In genomic region chr6:113276846-113277245, GRCm38 (mm10) we compare ENCODE assay signal across 21 mouse cellular contexts. TPM values are rescaled to one million over a fixed set of nuclear protein-coding genes. Genes with fewer than 3 reads are reported as not detected.
A peak's percentile ranks its signal among the peaks of the same experiment; 100 is the strongest.
DNase-seq lines count a peak whose midpoint lies in the region; ATAC-seq and TF ChIP-seq lines count a peak whose summit lies in the region.
"Had no signal": no experiment of that assay in that cellular context is flagged by ENCODE, and none has a peak within 500 bp of the region (broad histone marks: within the 10 kb centered on the region; RNA-seq: fewer than 3 reads in every experiment).

No protein-coding gene starts in this region.

- TF ChIP-seq CTCF in cerebellum, adult 2 months (IDR thresholded peaks at IDR 0.05; ENCODE audit: borderline replicate concordance, insufficient read depth, low read depth, low read length) = no peak
- no peak for TF ChIP-seq CTCF in layer of hippocampus, adult 2 months (conservative IDR thresholded peaks at IDR 0.05)

- no peak overlapping the region for H3K27ac ChIP-seq in cerebellum, adult 2 months (ENCODE audit: insufficient read depth, low read length)
- peak overlapping the region; percentile 68 for H3K27ac ChIP-seq in layer of hippocampus, adult 2 months
- H3K27ac ChIP-seq: forebrain, embryonic 13.5 days; hindbrain, embryonic 13.5 days; limb, embryonic 15.5 days; liver, embryonic 15.5 days; midbrain, embryonic 13.5 days; neural tube, embryonic 13.5 days had no signal

- no peaks in the 10 kb centered on the region for H3K27me3 ChIP-seq in cerebellum, adult 2 months (ENCODE audit: control insufficient read depth, insufficient read depth, low read length)

- no peak overlapping the region for H3K4me3 ChIP-seq in cerebellum, adult 2 months (replicated peaks; ENCODE audit: insufficient read depth, low read depth, low read length)
- H3K4me3 ChIP-seq in layer of hippocampus, adult 2 months = no peak overlapping the region
- H3K4me3 ChIP-seq: forebrain, embryonic 13.5 days; hindbrain, embryonic 13.5 days; limb, embryonic 15.5 days; liver, embryonic 15.5 days; midbrain, embryonic 13.5 days; neural tube, embryonic 13.5 days had no signal

- no peak for TF ChIP-seq POLR2A in cerebellum, adult 2 months (IDR thresholded peaks at IDR 0.05; ENCODE audit: borderline replicate concordance, insufficient read depth, low read length)

- WGBS in cerebellum, adult 2 months = 46% methylated on average over 4 of the region's 4 CpGs

- intact Hi-C loops in heart, postnatal 25 days (cut with DNase I) = no loop called here

- H3K4me1 ChIP-seq in cerebellum, adult 2 months (ENCODE audit: control insufficient read depth, insufficient read depth, low read length) = no peaks in the 10 kb centered on the region; the same call in 1 of the 2 replicates
- H3K4me1 ChIP-seq: limb, embryonic 15.5 days; liver, embryonic 15.5 days had no signal

- no peak for ATAC-seq in megakaryocyte progenitor cell, adult 5-6 weeks (replicated peaks; ENCODE audit: poor library complexity)
- ATAC-seq: CD4-positive, CD25-positive, alpha-beta regulatory T cell, adult 4 months; forebrain, embryonic 13.5 days; inflammation-experienced regulatory T-cells, adult 6 months; midbrain, embryonic 13.5 days had no signal

- DNase-seq in cerebellum, adult 2 months = peak; percentile 21 to 22
- no peak for DNase-seq in cerebellum, postnatal 4 days (ENCODE audit: low spot score in 2 of 2)
- peak; percentile 20 to 40 for DNase-seq in layer of hippocampus, adult 2 months (ENCODE audit: low spot score in 2 of 2)
- no peak for DNase-seq in layer of hippocampus, postnatal 10 days (ENCODE audit: low spot score in 2 of 2)
- DNase-seq in right cerebral cortex, postnatal 36 days (ENCODE audit: low spot score in 2 of 2) = peak; percentile 33 to 57
- DNase-seq in right cerebral cortex, postnatal 25 days = no peak
- DNase-seq in heart, postnatal 25 days (ENCODE audit: low spot score) = no peak
- DNase-seq: adrenal gland, postnatal 25 days; cerebellum, adult 11-12 months; heart, postnatal 10 days; kidney, adult 8-10 months; lung, postnatal 10 days had no signal

RNA-seq across cellular contexts. Expression of gene Cpne9, which starts 5.3 kb away (rescaled TPM):
- 105 and 114 TPM in 2 replicates for polyA plus RNA-seq in cerebellum, adult 2 months (2012; rRNA removed)
- 10 to 100 TPM; 24.0 to 24.7 TPM for total RNA-seq in layer of hippocampus, adult 2 months (2021)
- total RNA-seq in layer of hippocampus, postnatal 10 days (2021) = 1 to 10 TPM; 7.1 to 8.1 TPM
- total RNA-seq in megakaryocyte progenitor cell, adult 5-6 weeks (2015) = 0.49 TPM in 1 of 2 replicates, not detected in the other
- not detected in 2 replicates for total RNA-seq in megakaryocyte progenitor cell, adult 5-6 weeks (2017)
- not detected for total RNA-seq in heart, postnatal 25 days (2021)
- total RNA-seq: heart, postnatal 10 days had no signal
- polyA plus RNA-seq: liver, embryonic 15.5 days had no signal

RNA-seq across cellular contexts. Expression of gene Brpf1, which starts 30.1 kb away (rescaled TPM):
- 48.1 and 53.4 TPM in 2 replicates for polyA plus RNA-seq in cerebellum, adult 2 months (2012; rRNA removed)
- total RNA-seq in layer of hippocampus, adult 2 months (2021) = 10 to 100 TPM; 41.0 to 43.8 TPM
- total RNA-seq in layer of hippocampus, postnatal 10 days (2021) = 10 to 100 TPM; 28.3 to 28.6 TPM
- total RNA-seq in megakaryocyte progenitor cell, adult 5-6 weeks (2015) = 33.9 and 34.7 TPM in 2 replicates
- 36.6 and 39.0 TPM in 2 replicates for total RNA-seq in megakaryocyte progenitor cell, adult 5-6 weeks (2017)
- total RNA-seq in heart, postnatal 25 days (2021) = 10 to 100 TPM; 12.7 to 15.8 TPM

RNA-seq across cellular contexts. Expression of gene Mtmr14, which starts 39.2 kb away (rescaled TPM):
- 23.8 and 24.2 TPM in 2 replicates for polyA plus RNA-seq in cerebellum, adult 2 months (2012; rRNA removed)
- 10 to 100 TPM; 15.0 to 15.6 TPM for total RNA-seq in layer of hippocampus, adult 2 months (2021)
- total RNA-seq in layer of hippocampus, postnatal 10 days (2021) = 10 to 100 TPM; 18.1 to 20.6 TPM
- 22.7 and 24.3 TPM in 2 replicates for total RNA-seq in megakaryocyte progenitor cell, adult 5-6 weeks (2015)
- 39.7 and 55.8 TPM in 2 replicates for total RNA-seq in megakaryocyte progenitor cell, adult 5-6 weeks (2017)
- total RNA-seq in heart, postnatal 25 days (2021) = 10 to 100 TPM; 13.1 to 15.4 TPM

RNA-seq across cellular contexts. Expression of gene Ogg1, which starts 49.9 kb away (rescaled TPM):
- 11.0 and 11.6 TPM in 2 replicates for polyA plus RNA-seq in cerebellum, adult 2 months (2012; rRNA removed)
- total RNA-seq in layer of hippocampus, adult 2 months (2021) = 10 to 100 TPM in 1 of 2 experiments, 1 to 10 TPM in 1; 9.1 to 10.6 TPM
- 1 to 10 TPM; 6.7 to 8.0 TPM for total RNA-seq in layer of hippocampus, postnatal 10 days (2021)
- total RNA-seq in megakaryocyte progenitor cell, adult 5-6 weeks (2015) = 12.7 and 13.4 TPM in 2 replicates
- 4.1 and 9.7 TPM in 2 replicates for total RNA-seq in megakaryocyte progenitor cell, adult 5-6 weeks (2017)
- 1 to 10 TPM; 4.4 to 4.8 TPM for total RNA-seq in heart, postnatal 25 days (2021)

Comparison
In these comparisons a context has a peak if more than half of its experiments do, and no peak if none do; other contexts are left out.
1. DNase-seq: peak in cerebellum, adult 2 months (2 of 2), layer of hippocampus, adult 2 months (2 of 2) and right cerebral cortex, postnatal 36 days (2 of 2); none in cerebellum, postnatal 4 days (0 of 2), layer of hippocampus, postnatal 10 days (0 of 2), right cerebral cortex, postnatal 25 days (single experiment) and heart, postnatal 25 days (single experiment).
2. RNA of gene Cpne9, which starts 5.3 kb away (total RNA-seq): 24.0 to 24.7 TPM in layer of hippocampus, adult 2 months and 7.1 to 8.1 TPM in layer of hippocampus, postnatal 10 days; 0.49 TPM in megakaryocyte progenitor cell, adult 5-6 weeks and not detected in heart, postnatal 25 days; every median in the first group is over 4 times any median in the second.